Mouse (Mus musculus): ENCODE data around the gene Dazap1.

GRCm38 (mm10) chr10:80276238-80276637, 15.0 kb downstream of the Dazap1 start:
- TF ChIP-seq CTCF (IDR thresholded peaks at IDR 0.05; ENCODE audit: low read depth) (no peak), EP300 (IDR thresholded peaks at IDR 0.05; ENCODE audit: low read depth) (no peak)
